Mouse (Mus musculus) left cerebral cortex, adult 2 months (tissue): ENCODE results near the gene Pcbp2. TPM values are rescaled to one million over a fixed set of nuclear protein-coding genes. Genes with fewer than 3 reads are reported as not detected.

Source experiments
- DNase-seq, 2 experiments: peaks; one replicate each; pipeline ENCODE4 v3.0.0; 2021 to 2022; ENCODE audit warnings: low spot score in 2 of 2, mixed read lengths in 1 of 2; ENCODE audit errors: extremely low spot score in 1 of 2
- H3K27ac ChIP-seq: fragments of 200-600 bp; 2 replicates; pipeline ENCODE4 v1.8.1; 2022
- H3K4me3 ChIP-seq: fragments of 200-600 bp; 2 replicates; pipeline ENCODE4 v1.8.1; 2022
- CTCF ChIP-seq: fragments of 200-600 bp; IDR thresholded peaks from 2 replicates; pipeline ENCODE4 v1.8.1; 2022; ENCODE audit warnings: antibody characterized with exemption, mild to moderate bottlenecking, moderate library complexity
- intact Hi-C: fragments of 180-260 bp; cut with DNase I; formaldehyde crosslinking; loops from one replicate; pipeline ENCODE4 v1.15.1; 2025
- long read RNA-seq, 2 experiments: library from polyadenylated mRNA; stranded (forward); transcript quantifications; one replicate each; pipeline ENCODE4 v2.0.0; 2021; ENCODE audit warnings: borderline mapping rate in 2 of 2
- total RNA-seq, 2 experiments: library from RNA; stranded (reverse); gene quantifications; 2 replicates each; pipeline ENCODE4 v1.2.3; 2021

Pcbp2 gene
- total RNA-seq = 100 to 1,000 TPM; 497 to 500 TPM
- long read RNA-seq, experiment 1, partial matches to known transcripts = 11 of 37 reads
- long read RNA-seq, experiment 1, other reads (novel, unspliced or antisense) = 22 of 37 reads
- long read RNA-seq, experiment 2, partial matches to known transcripts = 16 of 35 reads
- long read RNA-seq, experiment 2, other reads (novel, unspliced or antisense) = 13 of 35 reads

DNA sequence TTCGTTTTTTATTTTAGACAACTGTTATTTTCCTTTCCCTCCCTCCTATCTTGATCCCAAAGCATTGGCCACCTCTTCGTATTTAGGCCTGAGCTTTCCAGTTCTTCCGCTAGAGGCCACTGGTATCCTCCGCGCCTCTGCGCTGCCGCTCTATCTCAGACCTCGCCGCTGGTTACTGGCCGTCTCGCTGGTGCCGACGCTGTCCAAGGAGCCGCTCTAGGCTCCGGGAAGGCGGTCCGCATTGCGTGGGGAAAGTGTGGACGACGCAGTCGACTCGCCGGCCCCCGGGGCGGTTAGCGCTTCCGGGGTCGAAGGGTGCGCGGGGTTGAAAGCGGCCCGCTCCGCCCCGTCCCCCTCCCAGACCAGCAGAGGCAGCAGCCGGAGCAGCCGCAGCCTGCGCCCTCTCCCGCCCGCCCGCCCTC, at the start of gene Pcbp2:
Gene Pcbp2, plus strand, starts transcription at position 357 of the 422 bp plus-strand sequence.
- Histone ChIP-seq H3K4me3 (peak within 1 kb of the TSS; percentile 59), H3K27ac (peak within 1 kb of the TSS; percentile 95)
- TF ChIP-seq CTCF = peak; percentile 98
- intact Hi-C loops = loop anchor here (1.0 kb wide), 2 partner anchors 47 to 65 kb away; partner anchors contain the start of gene Map3k12
- peak; percentile 95 to 97 for DNase-seq

DNA sequence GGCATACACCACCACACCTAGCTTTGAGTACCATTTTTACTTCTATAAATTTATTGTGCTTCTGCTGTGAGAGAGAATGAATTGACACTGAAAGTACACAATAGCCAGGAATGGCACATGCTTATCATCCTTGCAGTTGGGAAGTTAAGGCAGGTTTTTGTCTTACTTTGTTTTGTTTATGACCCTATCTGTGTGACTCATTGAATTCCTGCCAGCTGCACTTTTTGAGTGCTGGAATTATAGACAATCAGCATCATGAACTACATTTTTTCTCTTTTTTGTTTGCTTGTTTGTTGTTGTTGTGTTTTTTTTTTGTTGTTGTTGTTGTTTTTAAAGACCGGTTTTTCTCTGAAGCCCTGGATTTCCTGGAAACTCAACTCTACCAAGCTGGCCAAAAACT, 49.4 kb upstream of the Pcbp2 start:
- Histone ChIP-seq H3K27ac (no peak overlapping the region), H3K4me3 (no peak overlapping the region)
- no peak for DNase-seq
- intact Hi-C loops = loop anchor here (1.0 kb wide), 1 partner anchor 40 kb away; no protein-coding TSS in a partner anchor
- no peak for TF ChIP-seq CTCF

DNA sequence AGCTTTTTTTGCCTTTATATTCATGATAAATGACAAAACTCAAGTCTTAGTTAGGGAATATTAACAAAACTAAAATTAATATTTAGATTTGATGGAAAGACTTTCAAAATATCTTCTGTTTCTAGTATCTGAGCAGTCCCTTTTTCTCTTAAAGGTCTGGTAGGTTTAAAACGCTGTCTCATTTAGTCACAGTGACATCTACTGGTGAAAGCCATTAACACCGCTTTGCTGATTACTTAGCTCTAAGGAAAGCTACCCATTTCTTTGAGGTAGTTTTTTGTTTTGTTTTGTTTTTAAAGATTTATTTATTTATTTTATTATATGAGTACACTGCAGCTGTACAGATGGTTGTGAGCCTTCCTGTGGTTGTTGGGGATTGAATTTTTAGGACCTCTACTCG, 48.9 kb upstream of the Pcbp2 start:
- TF ChIP-seq CTCF = peak; percentile 77
- intact Hi-C loops = loop anchor here (1.0 kb wide), 1 partner anchor 40 kb away; no protein-coding TSS in a partner anchor
- no peak overlapping the region for H3K27ac ChIP-seq
- DNase-seq = no peak
- no peak overlapping the region for H3K4me3 ChIP-seq

DNA sequence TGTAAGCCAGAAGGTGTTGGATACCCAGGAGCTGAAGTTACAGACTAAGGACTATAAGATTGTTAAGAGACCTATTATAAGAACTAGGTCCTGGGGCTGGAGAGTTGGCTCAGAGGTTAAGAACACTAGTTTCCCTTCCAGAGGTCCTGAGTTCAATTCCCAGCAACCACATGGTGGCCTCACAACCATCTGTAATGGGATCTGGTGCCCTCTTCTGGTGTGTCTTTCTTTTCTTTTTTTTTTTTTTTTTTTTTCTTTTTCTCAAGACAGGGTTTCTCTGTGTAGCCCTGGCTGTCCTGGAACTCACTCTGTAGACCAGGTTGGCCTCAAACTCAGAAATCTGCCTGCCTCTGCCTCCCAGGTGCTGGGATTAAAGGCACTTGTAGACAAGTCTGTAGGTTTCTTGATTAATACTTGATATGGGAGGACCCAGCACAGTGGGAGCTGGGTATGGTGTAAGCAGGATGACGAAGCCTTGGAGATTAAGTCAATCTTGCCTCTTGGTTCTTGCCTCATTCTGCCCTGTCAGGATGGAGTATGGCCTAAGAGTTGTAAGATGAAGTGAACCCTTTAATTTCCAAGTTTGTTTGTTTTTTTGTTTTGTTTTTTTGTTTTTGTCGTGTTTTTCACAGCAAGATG, 46.6 kb upstream of the Pcbp2 start:
- intact Hi-C loops = no loop called here
- no peak for TF ChIP-seq CTCF
- Histone ChIP-seq H3K27ac (no peak overlapping the region), H3K4me3 (no peak overlapping the region)
- no peak for DNase-seq

DNA sequence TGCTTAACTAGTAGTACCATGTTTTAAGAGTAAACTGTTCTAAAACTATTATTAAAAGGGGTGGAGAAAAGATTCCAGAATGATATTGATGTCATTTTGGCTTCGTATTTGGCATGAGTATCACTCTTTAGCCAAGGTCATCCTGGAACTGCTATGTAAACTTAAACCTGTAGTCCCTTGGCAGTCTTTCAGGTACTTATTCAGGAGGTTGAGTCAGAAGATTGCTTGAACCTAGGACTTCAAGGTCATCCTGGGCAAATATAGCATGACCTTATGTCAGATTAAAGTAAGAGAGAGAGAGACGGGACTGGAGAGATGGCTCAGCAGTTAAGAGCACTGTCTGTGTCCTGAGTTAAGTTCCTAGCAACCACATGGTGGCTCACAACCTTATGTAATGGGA, 45.7 kb upstream of the Pcbp2 start:
- no peak for TF ChIP-seq CTCF
- Histone ChIP-seq H3K4me3 (no peak overlapping the region), H3K27ac (no peak overlapping the region)
- intact Hi-C loops = no loop called here
- DNase-seq = no peak

DNA sequence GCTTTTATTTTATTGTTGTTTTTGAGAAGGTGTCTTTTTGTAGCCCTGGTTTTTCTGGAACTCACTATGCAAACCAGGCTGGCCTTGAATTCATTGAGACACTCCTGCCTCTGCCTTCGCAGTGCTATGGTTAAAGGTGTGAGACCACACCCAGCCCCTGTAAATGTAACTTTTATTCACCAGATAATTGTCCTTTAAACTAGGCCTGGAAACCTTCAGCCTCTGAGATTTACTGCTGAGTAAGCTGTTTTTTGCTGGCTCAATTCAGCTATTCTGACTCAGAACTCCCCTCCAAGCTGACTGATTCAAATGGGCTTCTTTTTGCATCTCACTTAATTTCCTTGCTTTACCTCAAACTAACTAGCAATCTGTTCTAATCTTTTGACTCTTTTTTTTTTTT, 43.4 kb upstream of the Pcbp2 start:
- no peak overlapping the region for H3K4me3 ChIP-seq
- no peak for TF ChIP-seq CTCF
- H3K27ac ChIP-seq = no peak overlapping the region
- intact Hi-C loops = no loop called here
- DNase-seq = no peak

DNA sequence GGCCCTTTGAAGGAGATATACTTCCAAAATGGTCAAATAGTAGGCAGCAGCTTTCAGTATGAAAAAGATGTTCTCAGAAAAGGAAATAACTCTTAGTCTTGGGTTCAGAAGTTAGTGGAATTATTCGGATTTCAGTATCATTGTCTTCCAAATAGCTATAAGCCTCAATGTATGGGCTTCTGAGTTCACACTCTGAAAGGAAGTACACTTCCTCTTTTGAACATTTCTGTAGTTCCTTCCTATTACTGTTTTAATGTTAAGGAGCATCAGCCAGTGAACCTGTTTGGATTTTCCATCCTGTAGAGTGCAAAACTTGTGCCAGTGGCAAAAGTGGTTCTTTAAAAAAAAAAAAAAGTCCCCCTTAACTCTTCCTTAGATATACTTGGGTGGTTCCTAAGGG, 38.3 kb upstream of the Pcbp2 start:
- no peak for DNase-seq
- intact Hi-C loops = no loop called here
- no peak overlapping the region for H3K4me3 ChIP-seq
- no peak for TF ChIP-seq CTCF
- no peak overlapping the region for H3K27ac ChIP-seq

DNA sequence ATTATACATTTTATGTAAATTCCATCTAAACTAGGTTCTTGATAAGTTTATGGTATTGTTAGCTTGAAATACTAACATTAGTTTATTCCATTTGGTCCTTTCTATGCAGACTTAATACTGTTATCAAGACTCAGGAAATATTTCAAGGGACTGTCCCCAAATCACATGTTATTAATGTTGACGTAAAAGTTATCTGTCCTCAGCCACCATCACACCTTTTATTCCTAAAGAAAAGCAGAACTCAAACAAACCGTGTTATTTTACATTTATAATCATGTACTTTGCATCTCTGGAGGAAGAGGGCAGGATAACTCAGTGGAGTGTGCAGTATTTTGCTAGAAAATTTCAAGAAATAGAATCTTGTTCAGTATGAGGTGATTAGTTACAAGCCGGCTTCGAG, 37.2 kb upstream of the Pcbp2 start:
- H3K4me3 ChIP-seq = no peak overlapping the region
- no peak for TF ChIP-seq CTCF
- intact Hi-C loops = no loop called here
- no peak overlapping the region for H3K27ac ChIP-seq
- DNase-seq = no peak

DNA sequence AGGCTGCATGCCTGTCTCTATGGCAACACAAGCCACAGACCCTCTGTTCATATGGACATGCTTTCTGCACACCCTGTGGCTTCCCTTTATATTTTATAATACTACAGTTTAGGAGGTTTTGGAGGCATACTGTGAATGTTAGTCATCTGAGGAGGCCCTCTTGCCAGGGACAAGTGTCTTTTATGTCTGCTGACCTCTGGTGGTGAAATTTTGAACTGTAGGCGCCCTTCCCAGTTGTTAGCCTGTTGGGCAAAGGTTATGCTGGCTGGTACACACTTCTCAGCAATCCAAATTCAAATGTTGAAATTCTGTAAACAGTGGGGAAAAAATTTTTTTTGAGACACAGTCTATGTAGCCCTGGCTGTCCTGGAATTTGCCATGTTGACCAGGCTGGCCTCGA, 27.8 kb upstream of the Pcbp2 start:
- peak; percentile 70 to 86 for DNase-seq
- TF ChIP-seq CTCF = peak; percentile 97
- H3K4me3 ChIP-seq = no peak overlapping the region
- H3K27ac ChIP-seq = no peak overlapping the region
- intact Hi-C loops = loop anchor here (1.0 kb wide), 1 partner anchor 61 kb away; no protein-coding TSS in a partner anchor

DNA sequence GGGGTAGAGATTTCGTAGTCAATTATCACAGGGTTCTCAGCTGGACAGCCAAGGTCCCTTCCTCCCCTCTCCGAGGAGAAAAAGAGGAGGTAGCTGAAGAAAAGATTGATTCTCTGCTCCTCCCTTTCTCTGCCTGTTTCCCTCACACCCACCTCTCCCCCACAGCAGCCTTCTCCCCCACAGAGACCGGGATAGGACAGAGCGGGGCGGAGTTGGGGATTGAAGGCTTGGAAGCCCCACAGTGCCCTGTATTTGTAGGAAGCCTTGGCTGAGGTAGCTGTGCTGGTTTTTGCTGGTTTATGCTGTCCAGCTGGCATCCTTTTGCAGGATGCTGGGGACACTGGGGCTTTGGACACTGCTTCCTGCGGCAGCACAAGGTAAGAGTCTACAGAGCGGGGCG, 25.2 kb upstream of the Pcbp2 start, which contains the start of gene Amhr2:
Gene Amhr2, plus strand, starts transcription at position 222 of the 400 bp plus-strand sequence.
- no peak within 1 kb of the TSS for H3K4me3 ChIP-seq
- H3K27ac ChIP-seq = no peak within 1 kb of the TSS
- no peak for TF ChIP-seq CTCF
- intact Hi-C loops = no loop called here
- no peak for DNase-seq

DNA sequence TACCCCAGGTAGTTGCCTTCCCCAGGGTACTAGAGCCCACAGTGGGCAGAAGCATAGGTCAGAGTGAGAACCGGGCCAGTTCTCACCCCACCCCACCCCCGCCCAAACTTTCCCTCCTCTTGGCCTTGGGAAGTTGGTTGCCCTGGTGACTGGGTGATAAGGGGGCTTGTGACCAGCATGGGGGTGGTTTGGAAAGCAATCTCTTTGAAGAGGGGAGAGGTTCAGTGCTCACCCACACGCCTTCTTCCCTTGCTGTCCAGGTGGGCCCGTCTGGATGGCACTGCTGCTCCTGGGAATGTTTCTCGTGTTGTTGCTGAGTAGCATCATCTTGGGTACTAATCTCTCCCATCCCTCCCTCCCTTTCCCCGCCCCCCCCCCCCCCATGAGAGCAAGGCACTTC, 23.9 kb upstream of the Pcbp2 start:
- TF ChIP-seq CTCF = no peak
- DNase-seq = no peak
- no peak overlapping the region for H3K4me3 ChIP-seq
- intact Hi-C loops = no loop called here
- H3K27ac ChIP-seq = no peak overlapping the region

DNA sequence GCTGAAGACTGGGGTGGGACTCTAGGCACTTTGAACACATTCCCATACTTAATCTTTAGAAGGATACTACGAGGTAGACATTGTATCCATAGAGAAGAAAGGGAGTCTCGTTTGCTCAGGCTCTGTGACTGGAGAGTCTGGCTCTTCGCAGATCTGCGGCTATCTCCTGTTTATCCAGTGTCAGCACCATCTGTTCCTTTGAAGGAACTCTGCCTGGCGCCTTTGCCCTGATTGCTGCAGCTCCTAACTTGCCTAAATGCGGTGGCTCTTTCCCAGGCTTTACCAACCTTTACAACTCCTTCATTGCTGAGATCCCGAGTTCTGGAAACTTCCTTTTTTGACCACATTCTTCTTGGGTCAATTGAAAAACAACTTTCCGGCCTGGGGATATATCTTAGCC, 21.0 kb upstream of the Pcbp2 start:
- H3K4me3 ChIP-seq = no peak overlapping the region
- DNase-seq = no peak
- H3K27ac ChIP-seq = no peak overlapping the region
- intact Hi-C loops = no loop called here
- no peak for TF ChIP-seq CTCF

DNA sequence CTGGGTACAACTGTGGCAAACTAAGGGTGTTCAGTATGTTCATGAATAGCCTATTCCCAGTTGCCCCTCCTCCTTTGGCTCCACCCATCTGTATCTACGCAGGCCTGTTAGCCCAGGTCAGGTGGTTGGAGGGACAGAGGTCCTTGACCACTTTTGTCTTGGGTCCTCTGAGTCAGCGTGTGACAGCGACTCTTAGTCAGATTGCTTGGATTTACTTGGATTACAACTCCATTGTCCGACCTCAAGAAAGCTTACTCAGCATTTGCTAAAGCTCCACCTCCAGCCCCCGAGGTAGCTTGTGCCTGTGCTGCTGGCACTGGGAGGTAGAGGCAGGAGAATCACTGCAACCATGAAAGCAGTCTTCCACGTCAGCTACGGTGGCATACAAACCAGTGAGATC, 19.4 kb upstream of the Pcbp2 start:
- Histone ChIP-seq H3K4me3 (no peak overlapping the region), H3K27ac (no peak overlapping the region)
- DNase-seq = no peak
- intact Hi-C loops = no loop called here
- no peak for TF ChIP-seq CTCF
